Mouse (Mus musculus) thymus, adult 2 months (tissue): ENCODE results near the gene Itgb1bp1. TPM values are rescaled to one million over a fixed set of nuclear protein-coding genes. Genes with fewer than 3 reads are reported as not detected.

Experiments used
- DNase-seq: peaks from one replicate; pipeline ENCODE4 v3.0.0; 2021
- H3K27ac ChIP-seq: fragments of 200-500 bp; 2 replicates; pipeline ENCODE4 v1.5.1; 2012; ENCODE audit warnings: low read length, control low read depth; ENCODE audit not compliant: control insufficient read depth, insufficient read depth
- H3K27me3 ChIP-seq: fragments of 200-500 bp; 2 replicates; pipeline ENCODE4 v1.6.1; 2012; ENCODE audit warnings: mild to moderate bottlenecking, low read length, moderate library complexity, mixed read lengths; ENCODE audit not compliant: control insufficient read depth, insufficient read depth
- H3K36me3 ChIP-seq: fragments of 200-500 bp; 2 replicates; pipeline ENCODE4 v1.6.1; 2012; ENCODE audit warnings: mild to moderate bottlenecking, low read length, moderate library complexity; ENCODE audit not compliant: control insufficient read depth, insufficient read depth
- H3K4me1 ChIP-seq: fragments of 200-500 bp; replicated peaks from 2 replicates; pipeline ENCODE4 v1.6.1; 2012; ENCODE audit warnings: low read length; ENCODE audit not compliant: control insufficient read depth, insufficient read depth
- H3K4me3 ChIP-seq: fragments of 200-500 bp; 2 replicates; pipeline ENCODE4 v1.5.1; 2012; ENCODE audit warnings: mild to moderate bottlenecking, low read length, control low read depth, moderate library complexity; ENCODE audit not compliant: control insufficient read depth, insufficient read depth
- CTCF ChIP-seq: fragments of 200-500 bp; IDR thresholded peaks from 2 replicates; pipeline ENCODE4 v1.5.1; 2012; ENCODE audit warnings: mild to moderate bottlenecking, control low read depth, low read length, moderate library complexity, borderline replicate concordance; ENCODE audit not compliant: control insufficient read depth, poor library complexity, insufficient read depth; ENCODE audit errors: extremely low read depth
- POLR2A ChIP-seq: fragments of 200-500 bp; IDR thresholded peaks from 2 replicates; pipeline ENCODE4 v1.6.1; 2012; ENCODE audit warnings: mild to moderate bottlenecking, low read length, control low read depth, moderate library complexity; ENCODE audit not compliant: control insufficient read depth, poor library complexity, insufficient read depth; ENCODE audit errors: extremely low read depth
- WGBS: fragments of 180-500 bp; shearing (Covaris S2); methylation state at CpG from one replicate; pipeline ENCODE4 v1.1.7; 2018; 5-methylcytosine and 5-hydroxymethylcytosine counted together
- polyA plus RNA-seq: library from polyadenylated mRNA; depleted of rRNA; stranded (reverse); fragments of >200 nt; gene quantifications from 2 replicates; pipeline ENCODE4 v1.2.3, GENCODE M21; 2012

The Itgb1bp1 gene
- polyA plus RNA-seq, 1 experiment = 16.2 TPM

- DNase-seq = no peak
- Histone ChIP-seq H3K27ac (no peak overlapping the region), H3K4me1 (peaks cover 8% of the 10 kb centered on the region), H3K4me3 (no peak overlapping the region), H3K27me3 (no peaks in the 10 kb centered on the region), H3K36me3 (no peaks in the 10 kb centered on the region)
- 95% methylated on average over 4 of the region's 4 CpGs for WGBS
- TF ChIP-seq CTCF = no peak
- TF ChIP-seq POLR2A = no peak
These were observed 80.3 kb downstream of the Itgb1bp1 start for GRCm38 (mm10) chr12:21205799-21206198.

GRCm38 (mm10) chr12:21204701-21205312 lies 81.3 kb downstream of the Itgb1bp1 start:
- no peaks in the 10 kb centered on the region for H3K36me3 ChIP-seq
- H3K27me3 ChIP-seq = no peaks in the 10 kb centered on the region
- TF ChIP-seq CTCF (no peak), POLR2A (no peak)
- H3K4me1 ChIP-seq = peaks cover 8% of the 10 kb centered on the region
- no peak for DNase-seq
- 59% methylated on average over 11 of the region's 11 CpGs for WGBS
- no peak overlapping the region; the same call in 1 of the 2 replicates for H3K27ac ChIP-seq
- no peak overlapping the region for H3K4me3 ChIP-seq

- no peak for TF ChIP-seq POLR2A
- H3K27me3 ChIP-seq = no peaks in the 10 kb centered on the region
- WGBS = 89% methylated on average over 10 of the region's 10 CpGs
- no peak for DNase-seq
- no peaks in the 10 kb centered on the region for H3K4me1 ChIP-seq
- no peak overlapping the region; the same call in 1 of the 2 replicates for H3K27ac ChIP-seq
- H3K36me3 ChIP-seq = no peaks in the 10 kb centered on the region
- H3K4me3 ChIP-seq = no peak overlapping the region
These were observed 84.4 kb downstream of the Itgb1bp1 start for GRCm38 (mm10) chr12:21201485-21202269.

- Histone ChIP-seq H3K27me3 (no peaks in the 10 kb centered on the region), H3K4me1 (no peaks in the 10 kb centered on the region), H3K27ac (no peak overlapping the region), H3K36me3 (no peaks in the 10 kb centered on the region), H3K4me3 (no peak overlapping the region)
- 99% methylated on average over 8 of the region's 8 CpGs for WGBS
- TF ChIP-seq CTCF (no peak), POLR2A (no peak)
- DNase-seq = no peak
These were observed 85.5 kb downstream of the Itgb1bp1 start for GRCm38 (mm10) chr12:21200613-21201012.

- no peak for DNase-seq
- Histone ChIP-seq H3K4me1 (no peaks in the 10 kb centered on the region), H3K36me3 (no peaks in the 10 kb centered on the region), H3K27me3 (no peaks in the 10 kb centered on the region), H3K4me3 (no peak overlapping the region), H3K27ac (no peak overlapping the region)
- TF ChIP-seq CTCF (no peak), POLR2A (no peak)
- WGBS = 97% methylated on average over 4 of the region's 4 CpGs
These were observed 89.7 kb downstream of the Itgb1bp1 start for GRCm38 (mm10) chr12:21196420-21196819.

GRCm38 (mm10) chr12:21195497-21195896 lies 90.6 kb downstream of the Itgb1bp1 start:
- DNase-seq = no peak
- WGBS = 99% methylated on average over 3 of the region's 3 CpGs
- no peaks in the 10 kb centered on the region for H3K4me1 ChIP-seq
- no peak overlapping the region for H3K4me3 ChIP-seq
- H3K36me3 ChIP-seq = no peaks in the 10 kb centered on the region
- H3K27me3 ChIP-seq = no peaks in the 10 kb centered on the region
- TF ChIP-seq CTCF (no peak), POLR2A (no peak)
- no peak overlapping the region for H3K27ac ChIP-seq
